Mouse (Mus musculus): Measurements from ENCODE around the gene Flt1. TPM values are rescaled to one million over a fixed set of nuclear protein-coding genes. Genes with fewer than 3 reads are reported as not detected.

Flt1 gene
- polyA plus RNA-seq, 1 experiment from 2014 or later: 11.5 TPM

GRCm38 (mm10) chr5:147668637-147669344 lies 57.0 kb downstream of the Flt1 start:
- Histone ChIP-seq H3K27me3 (ENCODE audit: control insufficient read depth, insufficient read depth, low read length) (no peaks in the 10 kb centered on the region), H3K4me1 (ENCODE audit: control insufficient read depth, insufficient read depth, low read length) (no peaks in the 10 kb centered on the region), H3K4me3 (ENCODE audit: low read depth, low read length) (no peak overlapping the region), H3K27ac (ENCODE audit: low read length) (no peak overlapping the region), H3K9ac (replicated peaks; ENCODE audit: low read depth, low read length) (no peak overlapping the region), H3K4me2 (replicated peaks; ENCODE audit: low read depth, low read length) (no peak overlapping the region), H3K36me3 (ENCODE audit: control insufficient read depth, insufficient read depth, low read length) (no peaks in the 10 kb centered on the region), H3K9me3 (ENCODE audit: control insufficient read depth, low read depth, low read length) (peaks cover 4% of the 10 kb centered on the region; the same call in 1 of the 2 replicates)
- no peak for ATAC-seq (ENCODE audit: insufficient number of reproducible peaks, insufficient read depth, low FRiP score, low read depth)
- 89% methylated on average over 15 of the region's 15 CpGs for WGBS

GRCm38 (mm10) chr5:147665946-147666345 lies 59.9 kb downstream of the Flt1 start:
- no peaks in the 10 kb centered on the region for H3K4me1 ChIP-seq (ENCODE audit: control insufficient read depth, insufficient read depth, low read length)
- H3K9ac ChIP-seq (replicated peaks; ENCODE audit: low read depth, low read length): no peak overlapping the region
- 88% methylated on average over 13 of the region's 13 CpGs for WGBS
- H3K4me2 ChIP-seq (replicated peaks; ENCODE audit: low read depth, low read length): no peak overlapping the region
- H3K9me3 ChIP-seq (ENCODE audit: control insufficient read depth, low read depth, low read length): peaks cover 4% of the 10 kb centered on the region; the same call in 1 of the 2 replicates
- ATAC-seq (ENCODE audit: insufficient number of reproducible peaks, insufficient read depth, low FRiP score, low read depth): no peak
- no peaks in the 10 kb centered on the region for H3K27me3 ChIP-seq (ENCODE audit: control insufficient read depth, insufficient read depth, low read length)
- H3K36me3 ChIP-seq (ENCODE audit: control insufficient read depth, insufficient read depth, low read length): no peaks in the 10 kb centered on the region
- no peak overlapping the region for H3K4me3 ChIP-seq (ENCODE audit: low read depth, low read length)
- no peak overlapping the region for H3K27ac ChIP-seq (ENCODE audit: low read length)

GRCm38 (mm10) chr5:147665381-147665780 lies 60.4 kb downstream of the Flt1 start:
- ATAC-seq (ENCODE audit: insufficient number of reproducible peaks, insufficient read depth, low FRiP score, low read depth): no peak
- Histone ChIP-seq H3K4me1 (ENCODE audit: control insufficient read depth, insufficient read depth, low read length) (no peaks in the 10 kb centered on the region), H3K4me2 (replicated peaks; ENCODE audit: low read depth, low read length) (no peak overlapping the region), H3K36me3 (ENCODE audit: control insufficient read depth, insufficient read depth, low read length) (no peaks in the 10 kb centered on the region), H3K4me3 (ENCODE audit: low read depth, low read length) (no peak overlapping the region), H3K27me3 (ENCODE audit: control insufficient read depth, insufficient read depth, low read length) (no peaks in the 10 kb centered on the region), H3K27ac (ENCODE audit: low read length) (no peak overlapping the region), H3K9me3 (ENCODE audit: control insufficient read depth, low read depth, low read length) (peaks cover 4% of the 10 kb centered on the region; the same call in 1 of the 2 replicates), H3K9ac (replicated peaks; ENCODE audit: low read depth, low read length) (no peak overlapping the region)
- WGBS: 89% methylated on average over 9 of the region's 9 CpGs

- Histone ChIP-seq H3K9ac (replicated peaks; ENCODE audit: low read depth, low read length) (no peak overlapping the region), H3K9me3 (ENCODE audit: control insufficient read depth, low read depth, low read length) (no peaks in the 10 kb centered on the region), H3K27me3 (ENCODE audit: control insufficient read depth, insufficient read depth, low read length) (no peaks in the 10 kb centered on the region), H3K36me3 (ENCODE audit: control insufficient read depth, insufficient read depth, low read length) (no peaks in the 10 kb centered on the region), H3K4me1 (ENCODE audit: control insufficient read depth, insufficient read depth, low read length) (no peaks in the 10 kb centered on the region), H3K27ac (ENCODE audit: low read length) (no peak overlapping the region), H3K4me2 (replicated peaks; ENCODE audit: low read depth, low read length) (no peak overlapping the region), H3K4me3 (ENCODE audit: low read depth, low read length) (no peak overlapping the region)
- no peak for ATAC-seq (ENCODE audit: insufficient number of reproducible peaks, insufficient read depth, low FRiP score, low read depth)
- WGBS: 68% methylated on average over 7 of the region's 7 CpGs
Observed at GRCm38 (mm10) chr5:147659909-147660308, 65.9 kb downstream of the Flt1 start.

- 62% methylated on average over 17 of the region's 17 CpGs for WGBS
- H3K4me1 ChIP-seq (ENCODE audit: control insufficient read depth, insufficient read depth, low read length): no peaks in the 10 kb centered on the region
- H3K4me2 ChIP-seq (replicated peaks; ENCODE audit: low read depth, low read length): no peak overlapping the region
- no peak overlapping the region for H3K9ac ChIP-seq (replicated peaks; ENCODE audit: low read depth, low read length)
- H3K27ac ChIP-seq (ENCODE audit: low read length): no peak overlapping the region; the same call in 1 of the 2 replicates
- no peak overlapping the region for H3K4me3 ChIP-seq (ENCODE audit: low read depth, low read length)
- H3K9me3 ChIP-seq (ENCODE audit: control insufficient read depth, low read depth, low read length): no peaks in the 10 kb centered on the region
- H3K27me3 ChIP-seq (ENCODE audit: control insufficient read depth, insufficient read depth, low read length): no peaks in the 10 kb centered on the region
- ATAC-seq (ENCODE audit: insufficient number of reproducible peaks, insufficient read depth, low FRiP score, low read depth): peak; percentile 49; the same call in 1 of the 2 replicates
- H3K36me3 ChIP-seq (ENCODE audit: control insufficient read depth, insufficient read depth, low read length): no peaks in the 10 kb centered on the region
Observed at GRCm38 (mm10) chr5:147657882-147658855, 67.6 kb downstream of the Flt1 start.

- no peak overlapping the region for H3K4me3 ChIP-seq (ENCODE audit: low read depth, low read length)
- no peak overlapping the region for H3K27ac ChIP-seq (ENCODE audit: low read length)
- no peaks in the 10 kb centered on the region for H3K4me1 ChIP-seq (ENCODE audit: control insufficient read depth, insufficient read depth, low read length)
- H3K4me2 ChIP-seq (replicated peaks; ENCODE audit: low read depth, low read length): no peak overlapping the region
- no peaks in the 10 kb centered on the region for H3K9me3 ChIP-seq (ENCODE audit: control insufficient read depth, low read depth, low read length)
- no peaks in the 10 kb centered on the region for H3K27me3 ChIP-seq (ENCODE audit: control insufficient read depth, insufficient read depth, low read length)
- 84% methylated on average over 7 of the region's 7 CpGs for WGBS
- no peaks in the 10 kb centered on the region for H3K36me3 ChIP-seq (ENCODE audit: control insufficient read depth, insufficient read depth, low read length)
- H3K9ac ChIP-seq (replicated peaks; ENCODE audit: low read depth, low read length): no peak overlapping the region
- no peak for ATAC-seq (ENCODE audit: insufficient number of reproducible peaks, insufficient read depth, low FRiP score, low read depth)
Observed at GRCm38 (mm10) chr5:147655761-147656160, 70.0 kb downstream of the Flt1 start.

- H3K9ac ChIP-seq (replicated peaks; ENCODE audit: low read depth, low read length): no peak overlapping the region
- no peak overlapping the region for H3K4me3 ChIP-seq (ENCODE audit: low read depth, low read length)
- WGBS: 87% methylated on average over 14 of the region's 14 CpGs
- H3K9me3 ChIP-seq (ENCODE audit: control insufficient read depth, low read depth, low read length): no peaks in the 10 kb centered on the region
- no peak for ATAC-seq (ENCODE audit: insufficient number of reproducible peaks, insufficient read depth, low FRiP score, low read depth)
- no peak overlapping the region for H3K27ac ChIP-seq (ENCODE audit: low read length)
- H3K27me3 ChIP-seq (ENCODE audit: control insufficient read depth, insufficient read depth, low read length): no peaks in the 10 kb centered on the region
- no peaks in the 10 kb centered on the region for H3K4me1 ChIP-seq (ENCODE audit: control insufficient read depth, insufficient read depth, low read length)
- H3K36me3 ChIP-seq (ENCODE audit: control insufficient read depth, insufficient read depth, low read length): no peaks in the 10 kb centered on the region
- H3K4me2 ChIP-seq (replicated peaks; ENCODE audit: low read depth, low read length): no peak overlapping the region
Observed at GRCm38 (mm10) chr5:147651233-147651632, 74.6 kb downstream of the Flt1 start.

- no peak overlapping the region for H3K9ac ChIP-seq (replicated peaks; ENCODE audit: low read depth, low read length)
- H3K36me3 ChIP-seq (ENCODE audit: control insufficient read depth, insufficient read depth, low read length): no peaks in the 10 kb centered on the region
- no peak overlapping the region for H3K4me3 ChIP-seq (ENCODE audit: low read depth, low read length)
- H3K9me3 ChIP-seq (ENCODE audit: control insufficient read depth, low read depth, low read length): no peaks in the 10 kb centered on the region
- no peaks in the 10 kb centered on the region for H3K27me3 ChIP-seq (ENCODE audit: control insufficient read depth, insufficient read depth, low read length)
- 75% methylated on average over 14 of the region's 14 CpGs for WGBS
- no peak for ATAC-seq (ENCODE audit: insufficient number of reproducible peaks, insufficient read depth, low FRiP score, low read depth)
- 0 out of 2 replicates have a peak, but pooled peaks cover 3% of the 10 kb centered on the region for H3K4me1 ChIP-seq (ENCODE audit: control insufficient read depth, insufficient read depth, low read length)
- no peak overlapping the region for H3K4me2 ChIP-seq (replicated peaks; ENCODE audit: low read depth, low read length)
- no peak overlapping the region; the same call in 1 of the 2 replicates for H3K27ac ChIP-seq (ENCODE audit: low read length)
Observed at GRCm38 (mm10) chr5:147646351-147646929, 79.4 kb downstream of the Flt1 start.
